Mouse (Mus musculus) thymus, postnatal 0 days (tissue): ENCODE measurements around the gene Ush2a. TPM values are rescaled to one million over a fixed set of nuclear protein-coding genes. Genes with fewer than 3 reads are reported as not detected.

Source experiments
- DNase-seq: peaks from one replicate; pipeline ENCODE4 v3.0.0-alpha.2; 2015; ENCODE audit warnings: low spot score
- polyA plus RNA-seq: library from polyadenylated mRNA; unstranded; fragments of >200 nt; fragmentation: Nextera tagmentation; extraction: Ambion mirVana; gene quantifications from 2 replicates; pipeline ENCODE4 v1.2.1, GENCODE M21; 2015

The Ush2a gene
- polyA plus RNA-seq, 1 experiment from 2014 or later, result not detected

DNA sequence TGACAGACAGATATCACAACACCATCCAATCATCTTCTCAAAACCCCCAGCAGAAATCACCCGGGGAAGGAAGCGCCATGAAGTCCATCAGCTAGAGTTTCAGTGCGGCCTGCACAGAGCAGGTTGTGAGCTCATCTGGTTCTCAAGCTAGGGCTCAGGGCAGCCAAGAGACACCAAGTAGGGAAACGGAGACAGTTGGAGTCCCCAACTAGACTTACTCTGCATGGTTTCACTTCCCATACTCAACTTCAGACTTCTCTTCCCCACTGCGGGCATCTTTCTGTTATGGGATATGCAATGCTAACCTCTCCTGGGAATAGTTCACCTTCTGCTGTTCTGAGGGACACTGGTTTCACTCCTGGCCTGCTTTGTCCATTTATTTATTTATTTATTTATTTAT lies 277.8 kb downstream of the Ush2a start:
- no peak for DNase-seq

GRCm38 (mm10) chr1:188541492-188541891 lies 279.7 kb downstream of the Ush2a start:
- DNase-seq, result no peak

- no peak for DNase-seq
These were observed 281.5 kb downstream of the Ush2a start for GRCm38 (mm10) chr1:188543364-188543763.

DNA sequence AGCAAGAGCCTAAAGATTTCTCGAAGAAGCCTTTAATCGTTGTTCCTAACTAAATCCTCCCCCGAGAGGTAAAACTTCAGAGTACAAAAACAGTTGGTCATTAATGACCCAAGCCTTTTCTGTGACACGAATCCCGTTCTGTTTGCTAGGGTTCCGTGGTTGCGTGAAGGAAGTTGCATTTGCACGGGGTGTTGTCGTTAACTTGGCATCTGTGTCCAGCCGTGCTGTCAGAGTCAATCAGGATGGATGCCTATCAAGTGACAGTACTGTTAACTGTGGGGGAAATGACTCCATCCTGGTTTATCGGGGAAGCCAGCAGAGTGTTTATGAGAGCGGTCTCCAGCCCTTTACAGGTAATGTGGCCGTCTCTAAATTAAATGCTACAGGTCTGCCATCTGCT lies 287.9 kb downstream of the Ush2a start:
- no peak for DNase-seq

- DNase-seq, result no peak
These were observed 290.0 kb downstream of the Ush2a start for GRCm38 (mm10) chr1:188551802-188552201.

DNA sequence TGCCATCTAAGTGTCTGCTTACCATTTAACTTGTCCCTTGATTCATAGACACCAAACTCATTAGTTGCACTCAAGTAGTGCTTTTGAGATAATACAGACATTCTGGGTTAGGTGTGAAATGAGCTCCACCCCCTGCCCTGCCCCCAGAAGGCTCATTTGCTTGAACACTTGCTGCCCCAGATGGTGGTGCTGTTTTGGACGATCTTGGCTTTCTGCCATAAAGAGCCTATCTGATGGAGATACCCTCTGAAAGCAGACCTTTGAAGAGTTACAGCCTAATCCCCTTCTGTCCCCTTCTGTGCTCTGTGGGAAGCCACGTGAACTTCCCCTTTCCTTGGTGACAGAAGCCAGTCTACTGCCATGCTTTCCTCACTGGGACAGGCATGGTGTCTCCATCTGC lies 297.1 kb downstream of the Ush2a start:
- no peak for DNase-seq

- no peak for DNase-seq
These were observed 304.4 kb downstream of the Ush2a start for GRCm38 (mm10) chr1:188566229-188566628.

DNA sequence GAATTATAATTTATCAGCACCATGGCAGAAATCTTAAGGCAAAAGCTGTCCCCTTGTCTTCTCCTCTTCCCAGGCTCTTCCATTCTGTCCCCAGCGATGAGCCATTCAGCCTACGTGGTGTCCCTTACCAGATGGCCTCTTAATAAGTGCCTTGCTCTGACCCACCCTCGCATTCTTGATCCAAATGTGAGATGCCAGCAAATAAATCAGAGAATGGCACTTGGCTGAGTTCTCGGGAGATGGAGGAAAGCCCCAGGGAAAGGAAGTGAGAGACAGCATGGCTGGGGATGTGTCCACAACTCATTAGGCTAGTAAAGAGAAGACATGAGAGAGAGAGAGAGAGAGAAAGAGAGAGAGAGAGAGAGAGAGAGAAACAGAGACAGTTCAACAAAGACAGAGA lies 305.7 kb downstream of the Ush2a start:
- no peak for DNase-seq

- no peak for DNase-seq
These were observed 306.6 kb downstream of the Ush2a start for GRCm38 (mm10) chr1:188568295-188568961.

GRCm38 (mm10) chr1:188576246-188576747 lies 314.5 kb downstream of the Ush2a start:
- DNase-seq, result no peak

DNA sequence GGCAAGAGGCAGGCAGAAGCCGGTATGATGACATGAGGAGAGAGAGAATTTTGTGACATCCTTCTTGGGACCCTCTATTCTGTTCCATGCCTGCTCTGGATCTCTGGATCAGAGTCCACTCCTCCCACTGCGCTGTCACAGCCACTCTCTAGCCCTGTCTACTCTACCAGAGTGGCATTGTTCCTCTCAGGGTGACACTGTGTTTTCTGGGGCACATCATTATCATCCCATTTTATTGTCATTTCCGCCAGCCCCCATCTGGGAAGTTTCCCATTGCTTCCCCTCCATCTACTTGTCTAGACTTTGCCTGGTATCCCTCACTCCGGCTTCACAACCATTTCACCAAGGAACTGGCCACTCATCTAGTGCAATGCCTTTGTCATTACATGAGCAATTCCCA lies 315.6 kb downstream of the Ush2a start:
- no peak for DNase-seq

GRCm38 (mm10) chr1:188581136-188581535 lies 319.3 kb downstream of the Ush2a start:
- DNase-seq, result no peak

DNA sequence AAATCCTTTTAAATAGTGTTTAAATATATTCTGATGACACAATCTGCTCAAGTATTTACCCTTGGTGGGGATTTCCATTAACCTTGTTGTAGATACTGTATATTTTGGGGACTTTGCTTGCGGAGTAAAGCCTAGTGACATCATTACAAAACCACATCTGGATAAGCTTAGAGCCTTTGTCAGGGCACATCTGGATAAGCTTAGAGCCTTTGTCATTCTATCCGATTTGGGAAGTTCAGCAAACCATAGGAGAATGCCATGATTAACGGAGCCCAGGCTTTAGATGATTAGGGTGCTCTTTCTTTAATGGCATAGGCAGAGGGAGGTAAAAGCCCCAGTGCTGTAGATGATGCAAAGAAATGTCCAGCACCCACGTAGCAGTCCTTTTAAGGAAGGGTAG lies 333.4 kb downstream of the Ush2a start:
- no peak for DNase-seq

DNA sequence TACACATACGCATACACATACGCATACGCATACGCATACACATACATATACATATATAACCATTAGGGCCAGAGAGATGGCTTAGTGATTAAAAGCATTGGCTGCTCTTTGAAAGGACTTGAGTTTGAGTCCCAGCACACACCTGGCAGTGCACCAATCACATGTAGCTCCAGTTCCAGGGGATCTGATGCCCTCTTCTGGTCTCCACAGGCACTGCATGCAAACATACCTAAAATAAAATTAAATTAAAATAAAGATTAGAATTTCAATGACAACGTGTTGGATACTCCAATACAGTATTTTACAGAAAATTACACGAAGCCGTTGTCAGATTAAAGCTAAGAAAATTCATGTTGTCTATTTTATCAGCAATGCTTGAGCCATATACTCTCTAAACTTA lies 336.2 kb downstream of the Ush2a start:
- no peak for DNase-seq

- DNase-seq, result no peak
These were observed 337.3 kb downstream of the Ush2a start for GRCm38 (mm10) chr1:188599134-188599533.

- no peak for DNase-seq
These were observed 344.6 kb downstream of the Ush2a start for GRCm38 (mm10) chr1:188606450-188606849.

GRCm38 (mm10) chr1:188616547-188616946 lies 354.7 kb downstream of the Ush2a start:
- DNase-seq, result no peak

GRCm38 (mm10) chr1:188633736-188634135 lies 371.9 kb downstream of the Ush2a start:
- no peak for DNase-seq

DNA sequence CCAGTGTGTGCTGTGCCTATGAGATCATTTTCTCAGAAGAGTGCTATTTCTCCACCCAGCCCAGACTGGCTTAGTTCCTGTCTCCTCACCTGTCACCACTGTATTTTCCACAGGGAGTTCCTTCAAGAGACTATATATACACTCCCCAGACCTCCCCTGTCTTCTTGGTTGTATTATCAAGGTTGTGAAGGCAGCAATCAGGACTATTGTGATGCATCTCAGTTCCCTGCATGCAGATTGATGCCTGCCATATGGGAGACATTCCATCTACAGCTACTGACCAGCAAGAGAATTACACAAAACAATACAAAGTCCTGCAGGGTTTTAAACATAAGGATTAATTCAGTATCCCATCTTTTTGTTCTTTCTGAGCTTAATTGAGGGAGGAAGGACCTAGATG lies 377.8 kb downstream of the Ush2a start:
- DNase-seq, result no peak

DNA sequence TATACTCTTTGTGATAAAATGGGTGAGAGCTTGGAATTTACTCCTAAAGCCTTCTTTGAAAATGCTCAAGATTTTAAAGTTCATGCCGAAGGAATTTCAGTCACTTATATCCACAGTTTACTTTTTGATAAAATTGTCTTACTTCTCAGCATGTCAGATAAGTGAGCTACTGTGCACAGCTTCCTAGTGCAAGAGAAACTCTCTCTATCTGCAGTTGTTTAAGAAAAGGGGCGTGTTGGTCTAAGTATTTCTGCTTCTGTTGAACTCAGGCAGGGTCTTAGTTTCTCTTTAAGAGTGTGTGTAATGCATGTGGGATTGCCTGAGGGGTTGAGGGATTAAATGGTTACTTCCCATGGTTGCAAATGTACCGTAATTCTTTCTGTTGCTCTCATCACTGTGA lies 381.3 kb downstream of the Ush2a start:
- DNase-seq, result no peak

GRCm38 (mm10) chr1:188653001-188653400 lies 391.2 kb downstream of the Ush2a start:
- DNase-seq, result no peak

DNA sequence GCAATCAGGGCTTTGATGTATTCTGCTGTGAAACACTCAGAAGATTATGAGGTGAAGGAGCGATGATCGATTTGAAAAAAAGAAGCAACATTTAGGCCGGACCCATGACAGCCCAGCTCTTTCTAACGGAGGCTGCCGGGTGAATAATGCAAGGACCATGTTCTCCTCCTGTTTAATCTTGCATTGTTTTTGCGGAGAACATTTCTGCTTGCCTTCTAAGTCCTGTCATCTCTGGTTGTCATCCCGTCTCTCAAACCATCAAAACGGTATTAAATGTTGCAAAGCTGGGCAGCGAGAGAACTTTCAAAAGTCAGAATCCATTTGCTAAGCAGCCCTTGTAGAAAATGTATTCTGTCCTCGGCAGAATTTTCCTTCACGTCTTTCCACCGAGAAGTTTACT lies 394.3 kb downstream of the Ush2a start:
- no peak for DNase-seq

GRCm38 (mm10) chr1:188659159-188659558 lies 397.3 kb downstream of the Ush2a start:
- no peak for DNase-seq

GRCm38 (mm10) chr1:188660339-188660738 lies 398.5 kb downstream of the Ush2a start:
- DNase-seq, result no peak
